In genomic region chr15:24725170-24725569, GRCm38 (mm10) we compare ENCODE assay signal across 17 mouse cellular contexts.
DNase-seq lines count a peak whose midpoint lies in the region; ATAC-seq and TF ChIP-seq lines count a peak whose summit lies in the region.
"Had no signal": no experiment of that assay in that cellular context is flagged by ENCODE, and none has a peak within 500 bp of the region (broad histone marks: within the 10 kb centered on the region; RNA-seq: fewer than 3 reads in every experiment).

No protein-coding gene starts in this region.

- H3K9ac ChIP-seq in forebrain, embryonic 13.5 days = no peak overlapping the region
- no peak overlapping the region for H3K9ac ChIP-seq in forebrain, postnatal 0 days
- no peak overlapping the region for H3K9ac ChIP-seq in hindbrain, embryonic 13.5 days
- no peak overlapping the region for H3K9ac ChIP-seq in neural tube, embryonic 12.5 days
- H3K9ac ChIP-seq: embryonic facial prominence, embryonic 13.5 days; forebrain, embryonic 12.5 days; heart, embryonic 13.5 days; hindbrain, embryonic 14.5 days had no signal

- no peak overlapping the region for H3K4me2 ChIP-seq in forebrain, embryonic 13.5 days
- no peak overlapping the region for H3K4me2 ChIP-seq in forebrain, postnatal 0 days (ENCODE audit: low read depth)
- H3K4me2 ChIP-seq in hindbrain, embryonic 13.5 days = no peak overlapping the region
- H3K4me2 ChIP-seq in neural tube, embryonic 12.5 days (replicated peaks) = no peak overlapping the region
- H3K4me2 ChIP-seq: embryonic facial prominence, embryonic 13.5 days; forebrain, embryonic 12.5 days; heart, embryonic 13.5 days; hindbrain, embryonic 14.5 days had no signal

- H3K4me1 ChIP-seq in forebrain, embryonic 13.5 days = no peaks in the 10 kb centered on the region
- H3K4me1 ChIP-seq in forebrain, postnatal 0 days (ENCODE audit: insufficient read depth) = no peaks in the 10 kb centered on the region
- H3K4me1 ChIP-seq in hindbrain, embryonic 13.5 days (replicated peaks) = no peaks in the 10 kb centered on the region
- no peaks in the 10 kb centered on the region for H3K4me1 ChIP-seq in hindbrain, embryonic 10.5 days (replicated peaks)
- H3K4me1 ChIP-seq in neural tube, embryonic 12.5 days = no peaks in the 10 kb centered on the region
- H3K4me1 ChIP-seq: embryonic facial prominence, embryonic 10.5 days; embryonic facial prominence, embryonic 13.5 days; forebrain, embryonic 12.5 days; heart, embryonic 10.5 days; heart, embryonic 13.5 days had no signal

- no peaks in the 10 kb centered on the region for H3K36me3 ChIP-seq in forebrain, embryonic 13.5 days (ENCODE audit: poor library complexity, severe bottlenecking)
- H3K36me3 ChIP-seq in forebrain, postnatal 0 days (ENCODE audit: insufficient read depth) = no peaks in the 10 kb centered on the region
- H3K36me3 ChIP-seq in hindbrain, embryonic 13.5 days = no peaks in the 10 kb centered on the region
- no peaks in the 10 kb centered on the region for H3K36me3 ChIP-seq in hindbrain, embryonic 10.5 days
- H3K36me3 ChIP-seq in neural tube, embryonic 12.5 days = no peaks in the 10 kb centered on the region
- H3K36me3 ChIP-seq: embryonic facial prominence, embryonic 10.5 days; embryonic facial prominence, embryonic 13.5 days; forebrain, embryonic 12.5 days; heart, embryonic 10.5 days; heart, embryonic 13.5 days had no signal

- no peak overlapping the region for H3K27ac ChIP-seq in forebrain, embryonic 13.5 days
- H3K27ac ChIP-seq in forebrain, postnatal 0 days (ENCODE audit: low read depth, low read length) = no peak overlapping the region
- no peak overlapping the region for H3K27ac ChIP-seq in hindbrain, embryonic 13.5 days
- H3K27ac ChIP-seq in hindbrain, embryonic 10.5 days = no peak overlapping the region
- H3K27ac ChIP-seq in neural tube, embryonic 12.5 days = no peak overlapping the region
- H3K27ac ChIP-seq: embryonic facial prominence, embryonic 10.5 days; embryonic facial prominence, embryonic 13.5 days; forebrain, embryonic 12.5 days; gastrocnemius, adult 2 months; heart, embryonic 10.5 days; heart, embryonic 13.5 days; hindbrain, embryonic 14.5 days had no signal

- H3K27me3 ChIP-seq in forebrain, embryonic 13.5 days = no peaks in the 10 kb centered on the region
- no peaks in the 10 kb centered on the region for H3K27me3 ChIP-seq in forebrain, postnatal 0 days (ENCODE audit: insufficient read depth, low read length)
- H3K27me3 ChIP-seq in hindbrain, embryonic 13.5 days = no peaks in the 10 kb centered on the region
- no peaks in the 10 kb centered on the region for H3K27me3 ChIP-seq in hindbrain, embryonic 10.5 days (ENCODE audit: insufficient read depth, poor library complexity, severe bottlenecking)
- H3K27me3 ChIP-seq in neural tube, embryonic 12.5 days (replicated peaks) = no peaks in the 10 kb centered on the region
- H3K27me3 ChIP-seq: embryonic facial prominence, embryonic 13.5 days; forebrain, embryonic 12.5 days; heart, embryonic 13.5 days had no signal

- no peaks in the 10 kb centered on the region for H3K9me3 ChIP-seq in forebrain, embryonic 13.5 days (replicated peaks)
- no peaks in the 10 kb centered on the region for H3K9me3 ChIP-seq in forebrain, postnatal 0 days (ENCODE audit: low read length)
- no peaks in the 10 kb centered on the region for H3K9me3 ChIP-seq in hindbrain, embryonic 13.5 days
- H3K9me3 ChIP-seq in hindbrain, embryonic 10.5 days = no peaks in the 10 kb centered on the region
- H3K9me3 ChIP-seq in neural tube, embryonic 12.5 days = no peaks in the 10 kb centered on the region
- H3K9me3 ChIP-seq: embryonic facial prominence, embryonic 10.5 days; embryonic facial prominence, embryonic 13.5 days; forebrain, embryonic 12.5 days; heart, embryonic 10.5 days; heart, embryonic 13.5 days had no signal

- 89% methylated on average over 4 of the region's 4 CpGs for WGBS in forebrain, embryonic 13.5 days
- 94% methylated on average over 4 of the region's 4 CpGs for WGBS in forebrain, postnatal 0 days
- 94% methylated on average over 4 of the region's 4 CpGs for WGBS in hindbrain, embryonic 13.5 days
- 93% methylated on average over 4 of the region's 4 CpGs for WGBS in hindbrain, embryonic 10.5 days
- WGBS in neural tube, embryonic 12.5 days = 88% methylated on average over 4 of the region's 4 CpGs

- no peak overlapping the region for H3K4me3 ChIP-seq in forebrain, embryonic 13.5 days
- H3K4me3 ChIP-seq in forebrain, postnatal 0 days (ENCODE audit: low read depth, low read length) = no peak overlapping the region
- H3K4me3 ChIP-seq in hindbrain, embryonic 13.5 days = no peak overlapping the region
- H3K4me3 ChIP-seq in hindbrain, embryonic 10.5 days = no peak overlapping the region
- H3K4me3 ChIP-seq in neural tube, embryonic 12.5 days = no peak overlapping the region
- H3K4me3 ChIP-seq: embryonic facial prominence, embryonic 10.5 days; embryonic facial prominence, embryonic 13.5 days; erythroblast, embryonic 14.5 days; forebrain, embryonic 12.5 days; gastrocnemius, adult 2 months; heart, embryonic 10.5 days; heart, embryonic 13.5 days had no signal

- TF ChIP-seq CTCF in forebrain, postnatal 0 days (IDR thresholded peaks at IDR 0.05; ENCODE audit: low read depth) = no peak

- DNase-seq in forebrain, postnatal 0 days = no peak
- no peak for DNase-seq in hindbrain, embryonic 10.5 days (ENCODE audit: low spot score)
- no peak for DNase-seq in neural tube, embryonic 10.5 days (ENCODE audit: extremely low spot score, low spot score)
- no peak for DNase-seq in urinary bladder, postnatal 4 days (ENCODE audit: low spot score in 2 of 2)
- DNase-seq: adrenal gland, adult 8-10 months had no signal

- peak; percentile 21; the same call in 1 of the 2 replicates for ATAC-seq in forebrain, embryonic 13.5 days
- ATAC-seq in forebrain, postnatal 0 days = no peak
- ATAC-seq in hindbrain, embryonic 13.5 days (ENCODE audit: low FRiP score) = peak; percentile 61; the same call in 1 of the 2 replicates
- ATAC-seq in neural tube, embryonic 12.5 days (ENCODE audit: low FRiP score, low read depth) = peak; percentile 50; the same call in 1 of the 2 replicates
- ATAC-seq: activated CD4-positive, CD25-positive, alpha-beta regulatory T cell, adult 4 months had no signal
